Mouse (Mus musculus): ENCODE measurements around the gene Map2k4.

GRCm38 (mm10) chr11:65768445-65768844 is 19.7 kb downstream of the Map2k4 start:
- TF ChIP-seq CTCF (IDR thresholded peaks at IDR 0.05; ENCODE audit: insufficient read depth, low read length) (no peak), POLR2A (IDR thresholded peaks at IDR 0.05; ENCODE audit: borderline replicate concordance, extremely low read depth, low read depth, low read length) (no peak)

All from lung, adult 2 months (tissue).